Mouse (Mus musculus) left cerebral cortex, postnatal 10 days (tissue): Measurements from ENCODE around the gene Relb. TPM values are rescaled to one million over a fixed set of nuclear protein-coding genes. Genes with fewer than 3 reads are reported as not detected.
A peak's percentile ranks its signal among the peaks of the same experiment; 100 is the strongest.

Source experiments
- DNase-seq, 2 experiments: peaks; one replicate each; pipeline ENCODE4 v3.0.0; 2021 to 2022; ENCODE audit warnings: low spot score in 2 of 2, mixed read lengths in 1 of 2; ENCODE audit errors: extremely low spot score in 1 of 2
- intact Hi-C: fragments of 180-260 bp; cut with DNase I; formaldehyde crosslinking; loops from one replicate; pipeline ENCODE4 v1.15.1; 2025
- total RNA-seq, 2 experiments: library from RNA; stranded (reverse); gene quantifications; 2 replicates each; pipeline ENCODE4 v1.2.3; 2021

The Relb gene
- total RNA-seq, 2 experiments from 2014 or later: 5.9 to 6.5 TPM

- peak in 1 of 2 experiments; percentile 58 for DNase-seq
- intact Hi-C loops: no loop called here
Observed at GRCm38 (mm10) chr7:19600562-19600961, 28.7 kb downstream of the Relb start.

GRCm38 (mm10) chr7:19593061-19593730 lies 36.0 kb downstream of the Relb start:
- intact Hi-C loops: no loop called here
- DNase-seq: no peak

GRCm38 (mm10) chr7:19589917-19590316 lies 39.3 kb downstream of the Relb start:
- intact Hi-C loops: no loop called here
- DNase-seq: peak; percentile 72 to 82

DNA sequence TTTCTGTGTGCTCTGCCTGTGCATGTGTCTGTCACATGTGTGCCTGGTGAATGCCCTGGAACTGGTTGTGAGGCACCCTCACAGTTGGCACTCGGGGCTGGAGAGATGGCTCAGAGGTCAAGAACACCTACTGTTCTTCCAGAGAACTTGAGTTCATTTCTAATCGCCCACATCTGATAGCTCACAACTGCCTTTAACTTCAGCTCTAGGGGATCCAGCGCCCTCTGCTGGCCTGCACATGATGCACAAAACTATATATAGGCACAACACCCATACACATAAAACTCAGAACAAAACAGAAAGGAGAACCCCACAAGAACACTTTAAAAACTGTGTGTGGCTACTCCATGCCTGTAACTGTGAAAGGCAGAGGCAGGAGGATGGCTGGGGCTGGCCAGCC lies 40.0 kb downstream of the Relb start:
- intact Hi-C loops: no loop called here
- peak in 1 of 2 experiments; percentile 68 for DNase-seq

DNA sequence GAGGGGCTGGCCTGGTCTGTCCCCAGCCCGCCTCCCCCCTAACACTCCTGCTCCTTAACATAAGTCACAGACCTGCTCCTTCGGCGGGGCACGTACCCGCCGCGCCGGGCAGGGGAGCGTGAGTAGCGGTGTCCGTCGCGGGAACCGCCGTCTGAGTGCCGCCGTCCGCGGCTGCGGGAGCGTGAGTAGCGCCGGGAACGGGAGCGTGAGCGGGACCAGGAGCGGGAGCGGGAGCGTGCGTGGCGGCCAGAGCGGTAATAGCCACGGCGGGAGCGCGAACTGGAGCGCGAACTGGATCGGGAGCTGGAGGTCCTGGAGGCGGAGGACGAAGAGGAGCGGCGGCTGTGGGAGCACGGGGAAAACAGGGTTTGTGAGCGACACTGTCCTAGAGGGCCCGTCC lies 43.0 kb downstream of the Relb start:
- no peak for DNase-seq
- intact Hi-C loops: no loop called here

DNA sequence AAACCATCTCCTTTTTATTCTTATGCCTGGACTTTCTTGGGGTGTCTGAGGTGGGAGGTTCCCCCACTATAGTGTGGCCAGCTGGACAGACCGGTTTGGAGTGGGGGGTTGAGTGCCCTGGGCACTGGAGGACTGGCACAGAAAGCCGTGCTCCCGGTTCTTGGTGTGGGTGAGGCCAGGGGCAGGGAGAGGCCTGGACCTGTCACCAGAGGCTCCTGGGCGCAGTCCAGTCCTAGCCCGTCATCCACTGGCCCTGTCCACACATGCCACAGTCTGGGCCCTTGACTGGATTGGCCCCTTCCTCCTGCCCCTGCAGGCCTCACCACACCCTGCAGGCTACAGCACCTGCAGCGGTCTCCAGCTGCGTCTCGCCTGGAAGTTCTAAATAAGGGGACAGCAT lies 48.6 kb downstream of the Relb start:
- intact Hi-C loops: no loop called here
- no peak for DNase-seq

DNA sequence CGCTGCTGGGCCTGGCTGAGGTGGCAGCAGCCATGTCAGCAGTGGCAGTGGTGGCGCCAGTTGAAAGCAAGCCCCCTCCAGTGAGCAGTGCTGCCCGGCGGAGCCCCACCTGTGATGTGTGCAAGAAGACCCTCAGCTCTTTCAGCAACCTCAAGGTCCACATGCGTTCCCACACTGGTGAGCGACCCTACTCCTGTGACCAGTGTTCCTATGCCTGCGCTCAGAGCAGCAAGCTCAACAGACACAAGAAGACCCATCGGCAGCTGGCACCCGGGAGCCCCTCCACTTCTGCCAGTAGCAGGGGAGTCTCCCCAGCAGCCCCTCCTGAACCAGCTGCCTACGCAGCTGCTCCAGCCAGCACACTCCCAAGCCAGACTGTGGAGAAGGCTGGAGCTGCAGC lies 49.5 kb downstream of the Relb start:
- intact Hi-C loops: no loop called here
- DNase-seq: no peak

DNA sequence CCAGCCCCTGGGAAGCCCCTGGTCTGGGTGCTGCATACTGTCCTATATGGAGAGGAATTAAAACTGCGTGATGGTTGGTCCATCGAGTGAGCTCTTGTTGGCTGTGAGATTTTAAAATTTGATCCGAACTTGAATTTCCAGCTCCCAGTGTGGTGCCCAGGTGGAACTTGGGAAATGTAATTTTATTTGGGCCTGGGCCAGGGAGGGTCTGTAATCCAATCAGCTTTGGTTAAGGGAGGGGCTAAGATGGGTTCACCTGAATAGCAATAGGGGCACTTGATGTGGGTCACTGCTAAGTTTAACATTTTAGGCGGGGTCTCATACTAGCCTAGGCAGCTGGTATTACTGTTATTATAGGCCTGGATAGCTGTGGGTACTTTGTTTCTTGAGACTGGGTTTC lies 50.8 kb downstream of the Relb start:
- intact Hi-C loops: no loop called here
- DNase-seq: no peak

DNA sequence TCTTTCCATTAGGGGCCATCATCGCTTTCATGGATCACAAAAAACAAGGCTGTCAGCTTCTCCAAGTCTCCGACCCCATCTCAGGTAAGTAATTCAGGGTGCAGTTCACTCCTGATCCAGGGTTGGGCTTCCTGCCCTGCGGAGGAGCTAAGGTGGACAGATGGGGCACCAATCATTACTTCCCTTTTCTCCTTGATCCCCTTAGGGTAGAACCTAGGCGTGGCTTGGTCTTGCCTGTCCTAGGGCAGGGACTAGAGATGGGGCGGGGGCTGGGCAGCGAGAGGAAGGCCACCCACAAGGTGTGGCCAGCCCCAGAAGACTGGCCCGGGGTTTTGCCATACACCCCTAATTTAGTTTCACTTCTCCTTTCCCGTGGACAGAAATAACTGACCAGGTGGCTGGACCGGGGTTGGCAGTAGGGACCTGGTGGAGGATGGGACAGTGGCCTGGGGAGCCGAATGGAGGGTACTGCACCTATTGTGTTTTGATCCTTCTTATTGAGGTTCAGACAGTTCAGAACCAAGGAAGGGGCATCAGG lies 51.3 kb downstream of the Relb start:
- intact Hi-C loops: no loop called here
- no peak for DNase-seq

DNA sequence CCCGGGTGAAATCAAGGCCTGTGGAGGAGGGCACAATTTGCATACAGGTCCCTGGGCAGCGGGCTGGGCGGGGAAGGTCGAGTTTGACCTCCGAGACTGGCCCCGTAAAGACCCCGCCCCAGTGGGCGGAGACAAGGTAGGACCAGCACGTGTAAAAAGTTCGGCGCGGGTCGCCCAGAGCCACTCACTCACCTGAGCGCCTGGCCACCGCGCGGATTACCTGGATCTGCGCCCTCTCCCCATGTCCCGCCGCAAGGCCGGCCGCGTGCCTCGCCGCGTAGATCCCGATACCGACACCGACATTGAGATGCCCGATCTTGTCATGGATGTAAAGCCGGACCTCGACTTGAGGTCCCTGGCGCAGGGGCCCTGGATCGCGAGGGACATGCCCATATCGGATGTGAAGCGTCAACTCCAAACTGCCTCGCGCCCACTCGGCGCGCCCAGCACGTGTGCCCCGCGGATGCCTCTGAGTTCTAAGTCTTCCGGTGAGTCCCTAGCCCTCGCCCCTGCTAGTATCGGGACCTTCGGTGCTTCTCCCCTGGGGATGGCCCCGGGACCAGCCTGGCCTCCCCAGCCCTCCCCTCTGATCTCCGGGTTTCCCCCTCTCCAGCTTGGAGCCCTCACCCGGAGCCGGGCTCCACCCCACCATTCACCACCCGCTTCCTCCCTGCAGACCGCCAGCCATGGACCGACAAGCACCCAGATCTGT lies 51.9 kb downstream of the Relb start, which contains the start of the genes Zfp296 and Gemin7:
Gene Zfp296, plus strand, starts transcription at position 147 of the 712 bp plus-strand sequence.
Gene Gemin7, minus strand, starts transcription at position 455 of the 712 bp plus-strand sequence.
- DNase-seq: peak in 1 of 2 experiments; percentile 56
- intact Hi-C loops: no loop called here

- no peak for DNase-seq
- intact Hi-C loops: no loop called here
Observed at GRCm38 (mm10) chr7:19575559-19575958, 53.7 kb downstream of the Relb start.

DNA sequence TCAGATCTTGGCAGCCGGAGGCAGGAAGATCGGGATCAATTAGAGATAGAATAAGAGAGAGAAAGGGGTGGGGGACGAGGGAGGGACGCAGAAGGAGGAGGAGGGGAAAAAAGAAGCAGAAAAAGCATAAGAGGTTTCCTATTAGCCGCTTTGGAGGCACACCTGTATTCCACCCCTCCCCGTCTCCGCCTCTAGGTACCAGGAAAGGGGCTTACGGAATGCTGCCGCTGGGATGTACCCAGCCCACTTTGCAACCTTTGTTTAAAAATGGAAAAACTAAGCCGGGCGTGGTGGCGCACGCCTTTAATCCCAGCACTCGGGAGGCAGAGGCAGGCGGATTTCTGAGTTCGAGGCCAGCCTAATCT lies 55.5 kb downstream of the Relb start:
- no peak for DNase-seq
- intact Hi-C loops: loop anchor here (5.0 kb wide), 1 partner anchor 166 kb away; no protein-coding TSS in a partner anchor

DNA sequence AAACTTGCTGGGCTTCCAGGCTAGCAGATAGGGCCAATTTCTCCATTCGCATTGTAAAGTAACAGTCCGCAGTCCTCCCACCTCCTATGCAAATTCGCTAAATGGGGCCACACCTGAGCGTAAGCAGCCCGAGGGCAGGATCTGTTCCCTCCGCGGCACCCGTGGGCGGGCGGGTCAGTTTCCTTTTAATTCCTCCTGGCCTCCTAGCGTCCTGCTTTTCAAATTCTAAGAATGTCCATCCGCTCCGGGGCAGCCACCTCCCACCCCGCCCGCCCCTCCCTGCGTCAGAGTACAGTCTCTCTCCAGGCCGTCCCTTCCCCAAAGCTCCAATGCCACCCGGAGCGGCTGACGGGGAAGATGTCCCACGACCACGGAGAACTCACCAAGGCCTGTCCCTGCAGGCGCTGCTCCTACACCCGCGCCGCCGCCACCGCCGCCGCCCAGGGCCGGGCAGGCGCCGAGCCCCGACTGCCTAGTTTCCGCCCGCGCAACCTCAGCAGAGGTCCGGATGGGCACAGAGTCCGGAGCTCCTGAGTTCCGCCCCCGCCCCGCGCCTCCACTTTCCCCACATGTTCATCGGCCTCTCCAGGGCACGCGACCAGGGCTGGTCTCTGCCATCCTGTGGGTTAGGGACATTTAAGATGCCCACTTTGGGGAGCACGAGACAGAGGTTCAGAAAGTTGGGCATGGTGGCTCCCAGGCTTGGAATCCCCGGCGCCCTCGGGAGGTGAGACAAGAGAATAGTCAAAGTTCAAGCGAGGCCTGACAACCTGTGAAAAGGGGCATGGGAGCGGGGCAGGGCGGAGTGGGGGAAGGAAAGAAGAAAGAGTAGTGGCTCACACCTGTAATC lies 56.1 kb downstream of the Relb start:
- intact Hi-C loops: loop anchor here (5.0 kb wide), 1 partner anchor 166 kb away; no protein-coding TSS in a partner anchor
- DNase-seq: peak; percentile 56 to 88

- intact Hi-C loops: loop anchor here (5.0 kb wide), 1 partner anchor 162 kb away; no protein-coding TSS in a partner anchor
Observed at GRCm38 (mm10) chr7:19569647-19570046, 59.6 kb downstream of the Relb start.

GRCm38 (mm10) chr7:19567426-19567825 lies 61.8 kb downstream of the Relb start:
- no peak for DNase-seq
- intact Hi-C loops: no loop called here

More at GRCm38 (mm10) chr7:19569647-19570046, 59.6 kb downstream of the Relb start:
- no peak for DNase-seq

DNA sequence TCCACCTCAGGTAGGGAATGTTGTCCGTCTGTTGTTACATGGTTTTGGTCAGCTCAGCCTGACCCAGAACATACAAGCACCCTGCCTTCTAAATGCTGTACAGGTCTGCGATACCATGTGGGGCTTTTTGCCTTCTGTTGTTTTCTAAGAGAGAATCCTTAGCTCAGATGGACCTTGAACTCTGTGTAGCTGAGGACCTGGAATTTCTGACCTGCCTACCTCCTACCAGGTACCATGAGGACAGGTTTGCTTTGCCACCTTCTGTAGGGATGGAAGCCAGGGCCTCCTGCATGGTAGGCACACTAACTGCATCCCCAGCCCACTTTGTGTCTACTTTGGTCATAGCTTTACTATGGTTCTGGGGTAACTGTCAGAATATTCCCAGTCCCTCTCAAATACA lies 63.4 kb downstream of the Relb start:
- DNase-seq: no peak
- intact Hi-C loops: no loop called here

- intact Hi-C loops: no loop called here
- no peak for DNase-seq
Observed at GRCm38 (mm10) chr7:19564455-19564854, 64.8 kb downstream of the Relb start.

GRCm38 (mm10) chr7:19563884-19564283 lies 65.4 kb downstream of the Relb start:
- intact Hi-C loops: no loop called here
- DNase-seq: no peak
